Mouse (Mus musculus) Patski (cell line): ENCODE data around the gene Npsr1. TPM values are rescaled to one million over a fixed set of nuclear protein-coding genes. Genes with fewer than 3 reads are reported as not detected.

Experiments used
- ATAC-seq: fragments of 100-300 bp; one replicate; pipeline ENCODE4 v1.8.0; 2021
- CTCF ChIA-PET: fragments of 350-600 bp; sonication (Branson Sonifier 250); formaldehyde crosslinking; loops from one replicate; lab custom pipeline; 2022; ENCODE audit warnings: inconsistent platforms; lab: Charles Lee
- POLR2A ChIA-PET: fragments of 350-600 bp; sonication (Branson Sonifier 250); formaldehyde crosslinking; loops from one replicate; lab custom pipeline; 2022; ENCODE audit warnings: antibody characterized with exemption, inconsistent platforms; lab: Charles Lee
- DNase-seq: peaks from one replicate; pipeline ENCODE4 v3.0.0-alpha.2; 2011; ENCODE audit warnings: low read depth, low spot score
- H3K27me3 ChIP-seq: fragments of 371-371 bp; one replicate; pipeline ENCODE4 v1.5.1; 2021
- CTCF ChIP-seq: fragments of 100-300 bp; IDR thresholded peaks from one replicate; pipeline ENCODE4 v1.5.1; 2021
- in situ Hi-C: fragments of 300-500 bp; cut with MboI; formaldehyde crosslinking; loops from 3 replicates; pipeline ENCODE4 v1.11.1; 2018; ENCODE audit warnings: low pct_unique_long_range_greater_than_20kb, mixed read lengths
- polyA plus RNA-seq: library from polyadenylated mRNA; unstranded; gene quantifications from one replicate; pipeline ENCODE4 v1.2.3, GENCODE M21; 2021

The Npsr1 gene
- polyA plus RNA-seq: not detected

- no peak for TF ChIP-seq CTCF
- in situ Hi-C loops: no loop called here
- DNase-seq (no peak), ATAC-seq (no peak)
- ChIA-PET POLR2A (no interaction called here), CTCF (no interaction called here)
- H3K27me3 ChIP-seq: no peaks in the 10 kb centered on the region
These were observed at the start of gene Npsr1 for GRCm38 (mm10) chr9:24097696-24098095. Gene Npsr1, plus strand, starts transcription at chr9:24097996.

- no peak for TF ChIP-seq CTCF
- DNase-seq: no peak
- ChIA-PET POLR2A (no interaction called here), CTCF (no interaction called here)
- in situ Hi-C loops: no loop called here
- no peak for ATAC-seq
- peaks cover 3% of the 10 kb centered on the region for H3K27me3 ChIP-seq
These were observed 46.3 kb upstream of the Npsr1 start for GRCm38 (mm10) chr9:24051538-24051937.

GRCm38 (mm10) chr9:24063251-24063650 lies 34.5 kb upstream of the Npsr1 start:
- no peaks in the 10 kb centered on the region for H3K27me3 ChIP-seq
- DNase-seq: peak; percentile 4
- in situ Hi-C loops: no loop called here
- POLR2A ChIA-PET: no interaction called here
- CTCF ChIA-PET: interaction anchor here (0.7 kb wide), 1 partner anchor 9 kb away, joined by 3 read pairs; no protein-coding TSS in a partner anchor
- TF ChIP-seq CTCF: no peak
- no peak for ATAC-seq

GRCm38 (mm10) chr9:24071664-24072063 lies 26.1 kb upstream of the Npsr1 start:
- in situ Hi-C loops: no loop called here
- CTCF ChIA-PET: interaction anchor here (1.1 kb wide), 1 partner anchor 16 kb away, joined by 3 read pairs; no protein-coding TSS in a partner anchor
- POLR2A ChIA-PET: no interaction called here

GRCm38 (mm10) chr9:24077596-24077995 lies 20.2 kb upstream of the Npsr1 start:
- ATAC-seq (no peak), DNase-seq (no peak)
- TF ChIP-seq CTCF: no peak
- peaks cover 5% of the 10 kb centered on the region for H3K27me3 ChIP-seq
- CTCF ChIA-PET: no interaction called here
- in situ Hi-C loops: no loop called here
- POLR2A ChIA-PET: no interaction called here

More at GRCm38 (mm10) chr9:24071664-24072063, 26.1 kb upstream of the Npsr1 start:
- ATAC-seq (peak; percentile 90), DNase-seq (peak; percentile 56)
- no peaks in the 10 kb centered on the region for H3K27me3 ChIP-seq
- no peak for TF ChIP-seq CTCF

GRCm38 (mm10) chr9:24091875-24092274 lies 5.9 kb upstream of the Npsr1 start:
- in situ Hi-C loops: no loop called here
- H3K27me3 ChIP-seq: no peaks in the 10 kb centered on the region
- no peak for TF ChIP-seq CTCF
- CTCF ChIA-PET: no interaction called here
- ATAC-seq: no peak
- POLR2A ChIA-PET: no interaction called here
- DNase-seq: no peak

- H3K27me3 ChIP-seq: no peaks in the 10 kb centered on the region
- CTCF ChIA-PET: no interaction called here
- POLR2A ChIA-PET: interaction anchor here (0.6 kb wide), 1 partner anchor 359 kb away, joined by 4 read pairs; no protein-coding TSS in a partner anchor
- in situ Hi-C loops: no loop called here
- ATAC-seq: no peak
- no peak for DNase-seq
- TF ChIP-seq CTCF: no peak
These were observed 730 bp downstream of the Npsr1 start for GRCm38 (mm10) chr9:24098526-24098925.

- ATAC-seq (no peak), DNase-seq (no peak)
- in situ Hi-C loops: no loop called here
- TF ChIP-seq CTCF: no peak
- POLR2A ChIA-PET: no interaction called here
- CTCF ChIA-PET: no interaction called here
- no peaks in the 10 kb centered on the region for H3K27me3 ChIP-seq
These were observed 1.8 kb downstream of the Npsr1 start for GRCm38 (mm10) chr9:24099631-24100030.

GRCm38 (mm10) chr9:24119423-24119822 lies 21.6 kb downstream of the Npsr1 start:
- CTCF ChIA-PET: interaction anchor here (0.8 to 1.8 kb wide), 7 partner anchors 9 to 539 kb away, joined by 3 to 11 read pairs (median 4); partner anchors contain the start of gene Dpy19l1
- no peaks in the 10 kb centered on the region for H3K27me3 ChIP-seq
- peak; percentile 71 for TF ChIP-seq CTCF
- POLR2A ChIA-PET: interaction anchor here (0.6 kb wide), 1 partner anchor 708 kb away, joined by 3 read pairs; no protein-coding TSS in a partner anchor
- in situ Hi-C loops: loop anchor here (5.0 kb wide), 1 partner anchor 388 kb away; no protein-coding TSS in a partner anchor
- ATAC-seq (peak; percentile 54), DNase-seq (no peak)

GRCm38 (mm10) chr9:24133142-24133541 lies 35.3 kb downstream of the Npsr1 start:
- DNase-seq: no peak
- ChIA-PET POLR2A (interaction anchor here (0.8 kb wide), 1 partner anchor 264 kb away, joined by 5 read pairs; no protein-coding TSS in a partner anchor), CTCF (interaction anchor here (1.0 kb wide), 1 partner anchor 9 kb away, joined by 3 read pairs; no protein-coding TSS in a partner anchor)
- H3K27me3 ChIP-seq: peaks cover 15% of the 10 kb centered on the region
- TF ChIP-seq CTCF: no peak
- no peak for ATAC-seq
- in situ Hi-C loops: loop anchor here (25.0 kb wide), 1 partner anchor 904 kb away; no protein-coding TSS in a partner anchor

- DNase-seq (no peak), ATAC-seq (no peak)
- CTCF ChIA-PET: no interaction called here
- H3K27me3 ChIP-seq: peaks cover 15% of the 10 kb centered on the region
- POLR2A ChIA-PET: no interaction called here
- in situ Hi-C loops: loop anchor here (25.0 kb wide), 1 partner anchor 901 kb away; no protein-coding TSS in a partner anchor
- TF ChIP-seq CTCF: no peak
These were observed 38.6 kb downstream of the Npsr1 start for GRCm38 (mm10) chr9:24136354-24136753.
